Mouse (Mus musculus) spleen, adult 2 months (tissue): ENCODE measurements at regions not wholly inside any gene's neighbourhood (a gene's known extent, or its start where the extent isn't known, plus 50 kb on each side); places are given as distances from the start of the nearest gene placed in this dataset.

Source experiments
- CTCF ChIP-seq: fragments of 200-500 bp; IDR thresholded peaks from 2 replicates; pipeline ENCODE4 v1.5.1; 2011; ENCODE audit warnings: mild to moderate bottlenecking, inconsistent platforms; ENCODE audit not compliant: insufficient read depth, insufficient read length, insufficient replicate concordance; ENCODE audit errors: extremely low read depth
- POLR2A ChIP-seq: fragments of 200-500 bp; IDR thresholded peaks from 2 replicates; pipeline ENCODE4 v1.6.1; 2011; ENCODE audit warnings: low read depth, low read length, inconsistent platforms

DNA sequence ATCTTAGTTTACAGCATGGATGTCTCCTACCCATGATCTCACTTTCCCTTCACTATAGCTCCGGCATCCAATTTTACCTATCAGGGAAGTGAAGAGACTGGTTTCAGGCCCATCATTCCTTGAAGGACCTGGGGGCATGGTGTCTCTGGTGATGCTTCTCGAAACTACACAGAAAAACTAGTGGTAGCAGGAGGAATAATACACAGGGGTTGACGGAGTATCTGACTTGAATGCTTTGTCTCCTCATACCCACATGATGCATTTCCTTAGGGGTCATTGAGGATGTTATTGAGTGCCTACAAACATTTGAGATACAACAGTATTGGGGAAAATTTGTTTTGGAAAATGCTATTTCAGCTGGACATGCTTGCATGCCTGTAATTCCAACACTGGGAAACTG, 253.0 kb upstream of the 4930412O13Rik start:
- no peak for TF ChIP-seq CTCF
- no peak for TF ChIP-seq POLR2A
